Mouse (Mus musculus) MEL (cell line): ENCODE measurements around the gene Pla2g1b.

Experiments
- CHD1 ChIP-seq: IDR thresholded peaks from 2 replicates; pipeline ENCODE4 v1.6.1; 2012; ENCODE audit warnings: low read depth, mild to moderate bottlenecking, inconsistent platforms, low read length, improper control_type of control experiment
- CTCF ChIP-seq, 3 experiments: IDR thresholded peaks in 2 of 3; conservative IDR thresholded peaks in 1 of 3; 2 replicates each; pipeline ENCODE4 v1.5.1; 2011 to 2012; ENCODE audit warnings: low read length in 3 of 3, low read depth in 2 of 3, mild to moderate bottlenecking in 2 of 3, improper control_type of control experiment in 1 of 3, inconsistent platforms in 1 of 3, mixed read lengths in 1 of 3, moderate library complexity in 1 of 3; ENCODE audit not compliant: control insufficient read depth in 1 of 3, insufficient read depth in 1 of 3, poor library complexity in 1 of 3, severe bottlenecking in 1 of 3
- POLR2A ChIP-seq, 2 experiments: IDR thresholded peaks; 2 replicates each; pipeline ENCODE4 v1.6.1; 2011 to 2012; ENCODE audit warnings: low read length in 2 of 2, mild to moderate bottlenecking in 2 of 2, control low read depth in 1 of 2, improper control_type of control experiment in 1 of 2, low read depth in 1 of 2, moderate library complexity in 1 of 2; ENCODE audit not compliant: control insufficient read depth in 1 of 2, insufficient read depth in 1 of 2, poor library complexity in 1 of 2
- ZKSCAN1 ChIP-seq: IDR thresholded peaks from 2 replicates; pipeline ENCODE4 v1.6.1; 2012; ENCODE audit warnings: low read depth, mild to moderate bottlenecking, inconsistent platforms, low read length, improper control_type of control experiment, moderate library complexity
- ZNF384 ChIP-seq: IDR thresholded peaks from 2 replicates; pipeline ENCODE4 v1.6.1; 2012; ENCODE audit warnings: low read depth, mild to moderate bottlenecking, inconsistent platforms, low read length, improper control_type of control experiment

GRCm38 (mm10) chr5:115493441-115493840, 27.4 kb downstream of the Pla2g1b start:
- TF ChIP-seq CTCF (IDR thresholded peaks at IDR 0.05 in 2 of 3, conservative IDR thresholded peaks at IDR 0.05 in 1 of 3; ENCODE audit: control insufficient read depth in 1 of 3, insufficient read depth in 1 of 3, low read depth in 2 of 3, low read length in 3 of 3, poor library complexity in 1 of 3, severe bottlenecking in 1 of 3), result no peak
- TF ChIP-seq ZNF384, result no peak
- no peak for TF ChIP-seq POLR2A (IDR thresholded peaks at IDR 0.05; ENCODE audit: control insufficient read depth in 1 of 2, insufficient read depth in 1 of 2, low read depth in 1 of 2, low read length in 2 of 2, poor library complexity in 1 of 2)
- TF ChIP-seq ZKSCAN1, result no peak
- no peak for TF ChIP-seq CHD1
